Mouse (Mus musculus): ENCODE results near the gene Slc6a20a. TPM values are rescaled to one million over a fixed set of nuclear protein-coding genes. Genes with fewer than 3 reads are reported as not detected.

The Slc6a20a gene
- 16.4 and 18.7 TPM in 2 replicates for polyA plus RNA-seq (2015; fragmentation: Nextera tagmentation; extraction: Ambion mirVana)

GRCm38 (mm10) chr9:123678327-123679105 lies at the start of gene Slc6a20a, which contains the start of gene Ccr9:
Slc6a20a (minus strand) TSS chr9:123678885.
Ccr9 (plus strand) TSS chr9:123678439.
- H3K36me3 ChIP-seq (ENCODE audit: control insufficient read depth, insufficient read depth, low read length): no peaks in the 10 kb centered on the region
- peaks cover 11% of the 10 kb centered on the region for H3K4me1 ChIP-seq (ENCODE audit: control insufficient read depth, insufficient read depth, low read depth, low read length)
- peak; percentile 77 for ATAC-seq
- peak within 1 kb of the TSS; percentile 57 for H3K9ac ChIP-seq (ENCODE audit: low read depth, low read length)
- peak within 1 kb of the TSS; percentile 89 for H3K4me2 ChIP-seq (ENCODE audit: low read length)
- no peaks in the 10 kb centered on the region for H3K9me3 ChIP-seq (ENCODE audit: control insufficient read depth, low read length)
- WGBS: under 1% methylated on average over 72 of the region's 73 CpGs
- H3K4me3 ChIP-seq (ENCODE audit: low read length): peak within 1 kb of the TSS; percentile 51
- H3K27ac ChIP-seq (ENCODE audit: low read depth, low read length): no peak within 1 kb of the TSS
- peaks cover 22% of the 10 kb centered on the region for H3K27me3 ChIP-seq (replicated peaks; ENCODE audit: control insufficient read depth, insufficient read depth, low read length)

- no peak for ATAC-seq
These were observed 44.2 kb upstream of the Slc6a20a start for GRCm38 (mm10) chr9:123722737-123723493.

GRCm38 (mm10) chr9:123717186-123718008 lies 38.7 kb upstream of the Slc6a20a start, which contains the start of gene Lztfl1:
Lztfl1 (minus strand) TSS chr9:123717697.
- peak; percentile 100 for ATAC-seq
- under 1% methylated on average over 53 of the region's 55 CpGs for WGBS
- no peaks in the 10 kb centered on the region for H3K27me3 ChIP-seq (replicated peaks; ENCODE audit: control insufficient read depth, insufficient read depth, low read length)
- H3K27ac ChIP-seq (ENCODE audit: low read depth, low read length): peak within 1 kb of the TSS; percentile 55
- peak within 1 kb of the TSS; percentile 80 for H3K9ac ChIP-seq (ENCODE audit: low read depth, low read length)
- H3K4me1 ChIP-seq (ENCODE audit: control insufficient read depth, insufficient read depth, low read depth, low read length): peaks cover 9% of the 10 kb centered on the region
- H3K4me3 ChIP-seq (ENCODE audit: low read length): peak within 1 kb of the TSS; percentile 75
- H3K9me3 ChIP-seq (ENCODE audit: control insufficient read depth, low read length): no peaks in the 10 kb centered on the region
- no peaks in the 10 kb centered on the region for H3K36me3 ChIP-seq (ENCODE audit: control insufficient read depth, insufficient read depth, low read length)
- H3K4me2 ChIP-seq (ENCODE audit: low read length): peak within 1 kb of the TSS; percentile 78

More at GRCm38 (mm10) chr9:123722737-123723493, 44.2 kb upstream of the Slc6a20a start:
- H3K27ac ChIP-seq (ENCODE audit: low read depth, low read length): no peak overlapping the region
- H3K9me3 ChIP-seq (ENCODE audit: control insufficient read depth, low read length): no peaks in the 10 kb centered on the region
- H3K27me3 ChIP-seq (replicated peaks; ENCODE audit: control insufficient read depth, insufficient read depth, low read length): no peaks in the 10 kb centered on the region
- H3K4me2 ChIP-seq (ENCODE audit: low read length): no peak overlapping the region
- no peak overlapping the region for H3K9ac ChIP-seq (ENCODE audit: low read depth, low read length)
- no peaks in the 10 kb centered on the region for H3K36me3 ChIP-seq (ENCODE audit: control insufficient read depth, insufficient read depth, low read length)
- H3K4me3 ChIP-seq (ENCODE audit: low read length): no peak overlapping the region
- WGBS: 75% methylated on average over 2 of the region's 2 CpGs
- no peaks in the 10 kb centered on the region for H3K4me1 ChIP-seq (ENCODE audit: control insufficient read depth, insufficient read depth, low read depth, low read length)

GRCm38 (mm10) chr9:123716301-123716700 lies 37.6 kb upstream of the Slc6a20a start:
- Histone ChIP-seq H3K27ac (ENCODE audit: low read depth, low read length) (no peak overlapping the region), H3K4me3 (ENCODE audit: low read length) (no peak overlapping the region; the same call in 1 of the 2 replicates)
- WGBS: 69% methylated on average over 3 of the region's 3 CpGs

GRCm38 (mm10) chr9:123713111-123713510 lies 34.4 kb upstream of the Slc6a20a start:
- H3K9ac ChIP-seq (ENCODE audit: low read depth, low read length): no peak overlapping the region
- H3K4me2 ChIP-seq (ENCODE audit: low read length): no peak overlapping the region
- no peak overlapping the region for H3K27ac ChIP-seq (ENCODE audit: low read depth, low read length)
- H3K27me3 ChIP-seq (replicated peaks; ENCODE audit: control insufficient read depth, insufficient read depth, low read length): no peaks in the 10 kb centered on the region
- no peak overlapping the region for H3K4me3 ChIP-seq (ENCODE audit: low read length)
- H3K36me3 ChIP-seq (ENCODE audit: control insufficient read depth, insufficient read depth, low read length): peaks cover 15% of the 10 kb centered on the region
- 79% methylated on average over 2 of the region's 2 CpGs for WGBS
- ATAC-seq: no peak
- H3K9me3 ChIP-seq (ENCODE audit: control insufficient read depth, low read length): no peaks in the 10 kb centered on the region
- peaks cover 9% of the 10 kb centered on the region for H3K4me1 ChIP-seq (ENCODE audit: control insufficient read depth, insufficient read depth, low read depth, low read length)

More at GRCm38 (mm10) chr9:123716301-123716700, 37.6 kb upstream of the Slc6a20a start:
- no peak for ATAC-seq
- Histone ChIP-seq H3K9me3 (ENCODE audit: control insufficient read depth, low read length) (no peaks in the 10 kb centered on the region), H3K9ac (ENCODE audit: low read depth, low read length) (no peak overlapping the region), H3K4me2 (ENCODE audit: low read length) (peak overlapping the region; percentile 76; the same call in 1 of the 2 replicates), H3K4me1 (ENCODE audit: control insufficient read depth, insufficient read depth, low read depth, low read length) (peaks cover 9% of the 10 kb centered on the region), H3K27me3 (replicated peaks; ENCODE audit: control insufficient read depth, insufficient read depth, low read length) (no peaks in the 10 kb centered on the region), H3K36me3 (ENCODE audit: control insufficient read depth, insufficient read depth, low read length) (0 out of 2 replicates have a peak, but pooled peaks cover 2% of the 10 kb centered on the region)

GRCm38 (mm10) chr9:123709226-123709625 lies 30.5 kb upstream of the Slc6a20a start:
- no peaks in the 10 kb centered on the region for H3K27me3 ChIP-seq (replicated peaks; ENCODE audit: control insufficient read depth, insufficient read depth, low read length)
- H3K4me2 ChIP-seq (ENCODE audit: low read length): no peak overlapping the region
- no peak overlapping the region for H3K4me3 ChIP-seq (ENCODE audit: low read length)
- H3K9ac ChIP-seq (ENCODE audit: low read depth, low read length): no peak overlapping the region
- no peaks in the 10 kb centered on the region for H3K9me3 ChIP-seq (ENCODE audit: control insufficient read depth, low read length)
- peaks cover 17% of the 10 kb centered on the region for H3K36me3 ChIP-seq (ENCODE audit: control insufficient read depth, insufficient read depth, low read length)
- H3K4me1 ChIP-seq (ENCODE audit: control insufficient read depth, insufficient read depth, low read depth, low read length): no peaks in the 10 kb centered on the region
- no peak for ATAC-seq
- 51% methylated on average over 2 of the region's 2 CpGs for WGBS
- H3K27ac ChIP-seq (ENCODE audit: low read depth, low read length): no peak overlapping the region

GRCm38 (mm10) chr9:123701822-123702221 lies 23.1 kb upstream of the Slc6a20a start:
- H3K4me3 ChIP-seq (ENCODE audit: low read length): no peak overlapping the region
- no peaks in the 10 kb centered on the region for H3K4me1 ChIP-seq (ENCODE audit: control insufficient read depth, insufficient read depth, low read depth, low read length)
- H3K9ac ChIP-seq (ENCODE audit: low read depth, low read length): no peak overlapping the region
- no peak overlapping the region for H3K27ac ChIP-seq (ENCODE audit: low read depth, low read length)
- H3K4me2 ChIP-seq (ENCODE audit: low read length): no peak overlapping the region
- no peaks in the 10 kb centered on the region for H3K9me3 ChIP-seq (ENCODE audit: control insufficient read depth, low read length)
- no peak for ATAC-seq
- H3K27me3 ChIP-seq (replicated peaks; ENCODE audit: control insufficient read depth, insufficient read depth, low read length): no peaks in the 10 kb centered on the region
- peaks cover 7% of the 10 kb centered on the region for H3K36me3 ChIP-seq (ENCODE audit: control insufficient read depth, insufficient read depth, low read length)
- 93% methylated on average over 5 of the region's 5 CpGs for WGBS

GRCm38 (mm10) chr9:123695634-123696302 lies 17.1 kb upstream of the Slc6a20a start:
- Histone ChIP-seq H3K9me3 (ENCODE audit: control insufficient read depth, low read length) (no peaks in the 10 kb centered on the region), H3K36me3 (ENCODE audit: control insufficient read depth, insufficient read depth, low read length) (peaks cover 10% of the 10 kb centered on the region)
- no peak for ATAC-seq

More at GRCm38 (mm10) chr9:123695634-123696302, 17.1 kb upstream of the Slc6a20a start:
- Histone ChIP-seq H3K27me3 (replicated peaks; ENCODE audit: control insufficient read depth, insufficient read depth, low read length) (no peaks in the 10 kb centered on the region), H3K9ac (ENCODE audit: low read depth, low read length) (no peak overlapping the region), H3K4me3 (ENCODE audit: low read length) (no peak overlapping the region), H3K4me2 (ENCODE audit: low read length) (no peak overlapping the region), H3K4me1 (ENCODE audit: control insufficient read depth, insufficient read depth, low read depth, low read length) (no peaks in the 10 kb centered on the region), H3K27ac (ENCODE audit: low read depth, low read length) (no peak overlapping the region)
- WGBS: 89% methylated on average over 3 of the region's 3 CpGs

Data from hindbrain, embryonic 16.5 days (tissue).